Mouse (Mus musculus) adrenal gland, postnatal 25 days (tissue): ENCODE results near the gene BC061237. TPM values are rescaled to one million over a fixed set of nuclear protein-coding genes. Genes with fewer than 3 reads are reported as not detected.
"Not testable (repeated sequence)": the region's sequence is repeated elsewhere in the genome, so short reads cannot be mapped to it uniquely, and the experiment has no call there.

Experiments used
- DNase-seq: peaks from one replicate; pipeline ENCODE4 v3.0.0; 2021; ENCODE audit warnings: mixed read lengths
- long read RNA-seq: library from polyadenylated mRNA; stranded (forward); transcript quantifications from one replicate; pipeline ENCODE4 v2.0.0, GENCODE M21; 2021
- total RNA-seq: library from RNA; stranded (reverse); gene quantifications from 2 replicates; pipeline ENCODE4 v1.2.3, GENCODE M21; 2021

Gene BC061237
- not detected in 2 replicates for total RNA-seq
- long read RNA-seq: 0 reads

GRCm38 (mm10) chr14:44492163-44492562 is at the start of gene BC061237:
Gene BC061237, plus strand, starts transcription at chr14:44492463.
- not testable (repeated sequence) for DNase-seq

DNA sequence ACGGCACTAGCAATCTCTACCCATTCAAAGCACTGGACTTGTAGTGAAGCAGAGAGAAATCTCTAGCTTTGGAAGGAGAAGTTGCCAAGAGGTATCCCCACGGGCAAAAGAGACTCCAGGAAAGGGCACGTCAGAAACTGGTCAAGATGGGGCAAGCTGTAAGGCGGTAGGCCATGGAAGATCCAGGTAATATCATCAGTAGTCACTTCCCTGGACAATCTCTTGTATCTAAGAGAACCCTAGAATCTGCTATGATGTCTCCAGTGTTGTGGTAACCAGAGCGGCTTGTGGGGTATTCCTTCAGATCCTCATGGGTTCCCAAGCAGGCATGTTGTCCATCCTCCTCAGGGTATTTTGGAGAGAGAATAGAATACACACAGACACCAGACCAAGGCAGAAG is 25.7 kb downstream of the BC061237 start, which contains the start of gene Gm17093:
Gm17093 (plus strand) TSS at position 301 of the 400 bp plus-strand sequence.
- not testable (repeated sequence) for DNase-seq

- not testable (repeated sequence) for DNase-seq
Measured at GRCm38 (mm10) chr14:44547961-44548360, 55.7 kb downstream of the BC061237 start.

Other genes starting within 250 kb of the BC061237 start
- not detected in 2 replicates for gene Gm8220, start 206.9 kb upstream of the BC061237 start, total RNA-seq
- not detected in 2 replicates for gene Gm5930, start 153.9 kb upstream of the BC061237 start, total RNA-seq
- gene Gm8229, start 127.1 kb upstream of the BC061237 start, total RNA-seq: not detected in 2 replicates
- gene Gm3371, start 81.8 kb upstream of the BC061237 start, total RNA-seq: not detected in 2 replicates
- not detected in 2 replicates for gene Gm8232, start 58.8 kb upstream of the BC061237 start, total RNA-seq
- gene Gm17093, start 25.8 kb downstream of the BC061237 start, total RNA-seq: not detected in 2 replicates
- gene Gm8247, start 90.7 kb downstream of the BC061237 start, total RNA-seq: not detected in 2 replicates
- not detected in 2 replicates for gene Gm5624, start 135.5 kb downstream of the BC061237 start, total RNA-seq
- not detected in 2 replicates for gene Gm8257, start 214.0 kb downstream of the BC061237 start, total RNA-seq